Mouse (Mus musculus) lung, embryonic 15.5 days (tissue): ENCODE data around the gene Mdga1. TPM values are rescaled to one million over a fixed set of nuclear protein-coding genes. Genes with fewer than 3 reads are reported as not detected.

ENCODE experiments used
- ATAC-seq: fragments of 200-750 bp; cut with Nextera tagmentation; 2 replicates; pipeline ENCODE4 v1.8.0; 2017; ENCODE audit warnings: moderate number of reproducible peaks, borderline replicate concordance; ENCODE audit not compliant: low FRiP score, low TSS enrichment; ENCODE audit errors: extremely low read depth
- H3K27ac ChIP-seq: fragments of 300-500 bp; sonication (generic); 2 replicates; pipeline ENCODE4 v1.5.1; 2015; ENCODE audit warnings: moderate library complexity, mild to moderate bottlenecking, inconsistent platforms
- H3K27me3 ChIP-seq: fragments of 300-500 bp; sonication (generic); 2 replicates; pipeline ENCODE4 v1.6.1; 2015; ENCODE audit warnings: inconsistent platforms
- H3K36me3 ChIP-seq: fragments of 300-500 bp; sonication (generic); 2 replicates; pipeline ENCODE4 v1.6.1; 2015; ENCODE audit warnings: inconsistent platforms
- H3K4me1 ChIP-seq: fragments of 300-500 bp; sonication (generic); 2 replicates; pipeline ENCODE4 v1.6.1; 2015; ENCODE audit warnings: inconsistent platforms
- H3K4me2 ChIP-seq: fragments of 300-500 bp; sonication (generic); 2 replicates; pipeline ENCODE4 v1.6.1; 2015; ENCODE audit warnings: inconsistent platforms, mild to moderate bottlenecking, moderate library complexity
- H3K4me3 ChIP-seq: fragments of 300-500 bp; sonication (generic); 2 replicates; pipeline ENCODE4 v1.5.1; 2015; ENCODE audit warnings: mild to moderate bottlenecking, inconsistent platforms
- H3K9ac ChIP-seq: fragments of 300-500 bp; sonication (generic); 2 replicates; pipeline ENCODE4 v1.6.1; 2015; ENCODE audit warnings: inconsistent platforms
- H3K9me3 ChIP-seq: fragments of 300-500 bp; sonication (generic); 2 replicates; pipeline ENCODE4 v1.6.1; 2016; ENCODE audit warnings: inconsistent platforms
- WGBS: fragments of 180-500 bp; shearing (Covaris S2); methylation state at CpG from one replicate; pipeline ENCODE4 v1.1.7; 2015; 5-methylcytosine and 5-hydroxymethylcytosine counted together
- polyA plus RNA-seq: library from polyadenylated mRNA; unstranded; fragments of >200 nt; fragmentation: Nextera tagmentation; extraction: Ambion mirVana; gene quantifications from 2 replicates; pipeline ENCODE4 v1.2.1, GENCODE M21; 2015

The Mdga1 gene
- polyA plus RNA-seq, 1 experiment from 2014 or later: 4.2 TPM

DNA sequence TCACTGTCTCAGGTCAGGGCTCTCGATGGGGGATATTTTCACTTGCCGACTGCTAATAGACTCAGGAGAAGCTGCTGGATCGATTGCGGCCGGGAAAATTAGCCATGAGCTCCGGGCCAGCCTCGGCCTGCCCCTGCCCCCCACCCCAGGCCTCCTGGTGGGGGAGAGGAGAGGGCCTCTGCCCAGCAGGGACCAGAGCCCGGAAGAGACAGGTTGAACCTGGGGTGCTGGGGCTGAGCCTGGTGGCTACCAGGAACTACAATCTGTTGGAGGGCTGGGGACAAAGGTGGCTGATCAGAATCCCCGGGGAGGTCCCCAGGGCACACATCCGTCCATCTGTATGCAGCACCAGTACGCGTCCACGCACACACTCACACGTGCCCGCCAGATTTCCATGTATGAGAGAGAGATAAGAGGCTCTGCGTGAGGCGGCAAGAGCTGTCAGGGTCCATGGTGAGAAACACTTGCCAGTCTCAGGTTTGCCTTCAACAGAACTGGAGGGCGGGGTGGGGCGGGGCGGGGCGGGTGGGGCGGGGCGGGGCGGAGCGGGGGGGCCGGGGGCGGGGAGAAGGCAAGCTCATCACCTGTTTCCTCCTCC lies 95.7 kb downstream of the Mdga1 start:
- ATAC-seq: no peak
- WGBS: 22% methylated on average over 23 of the region's 27 CpGs
- H3K4me3 ChIP-seq: no peak overlapping the region
- no peaks in the 10 kb centered on the region for H3K36me3 ChIP-seq
- no peak overlapping the region for H3K4me2 ChIP-seq
- peaks cover 17% of the 10 kb centered on the region for H3K4me1 ChIP-seq
- H3K9me3 ChIP-seq: no peaks in the 10 kb centered on the region
- no peak overlapping the region for H3K27ac ChIP-seq
- no peaks in the 10 kb centered on the region for H3K27me3 ChIP-seq
- H3K9ac ChIP-seq: no peak overlapping the region

DNA sequence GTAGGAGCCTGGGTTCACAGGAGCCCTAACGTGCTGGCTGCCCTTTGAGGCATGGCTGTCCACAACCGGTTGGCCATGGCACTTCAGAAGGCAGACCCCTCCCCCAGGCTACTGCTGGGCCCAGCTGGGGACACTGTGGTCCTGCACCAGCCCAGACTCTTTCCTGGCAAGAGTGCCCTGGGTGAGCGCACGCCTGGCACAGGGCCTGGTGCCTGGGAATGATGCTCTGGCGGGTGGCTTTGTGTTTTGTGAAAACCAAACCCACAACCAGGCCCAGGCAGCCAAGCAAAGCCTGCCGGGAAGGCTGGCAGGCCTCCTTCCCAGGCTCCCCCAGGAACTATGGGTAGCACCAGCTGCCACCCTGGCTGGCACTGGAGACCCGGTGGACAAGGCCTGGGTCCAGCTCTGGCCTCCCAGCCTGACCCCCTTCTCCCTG lies 96.3 kb downstream of the Mdga1 start:
- Histone ChIP-seq H3K9ac (no peak overlapping the region), H3K9me3 (no peaks in the 10 kb centered on the region), H3K27me3 (no peaks in the 10 kb centered on the region), H3K27ac (no peak overlapping the region), H3K4me2 (no peak overlapping the region), H3K36me3 (no peaks in the 10 kb centered on the region), H3K4me1 (peaks cover 17% of the 10 kb centered on the region), H3K4me3 (no peak overlapping the region)
- WGBS: 60% methylated on average over 7 of the region's 7 CpGs
- no peak for ATAC-seq

DNA sequence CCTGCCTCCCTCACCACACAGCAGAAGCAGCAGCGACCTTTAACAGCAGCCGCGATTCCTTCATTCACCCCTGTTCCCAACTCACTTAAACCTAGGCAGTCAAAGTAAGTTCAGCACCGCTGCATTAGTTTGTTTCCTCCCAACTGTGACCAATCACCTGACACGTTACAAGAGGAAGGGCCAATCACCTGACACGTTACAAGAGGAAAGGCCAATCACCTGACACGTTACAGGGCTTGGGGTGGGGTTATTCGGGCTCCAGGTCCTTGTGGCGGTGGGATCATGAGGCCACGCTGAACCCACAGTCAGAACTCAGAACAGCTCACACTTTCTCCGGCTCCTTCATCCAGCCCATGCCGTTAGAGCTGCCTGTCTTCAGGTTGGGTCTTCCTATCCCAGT lies 99.6 kb downstream of the Mdga1 start:
- Histone ChIP-seq H3K9me3 (no peaks in the 10 kb centered on the region), H3K27me3 (no peaks in the 10 kb centered on the region), H3K4me1 (peaks cover 17% of the 10 kb centered on the region), H3K4me3 (no peak overlapping the region), H3K27ac (no peak overlapping the region), H3K36me3 (no peaks in the 10 kb centered on the region), H3K4me2 (no peak overlapping the region), H3K9ac (no peak overlapping the region)
- ATAC-seq: no peak
- WGBS: 40% methylated on average over 12 of the region's 12 CpGs

DNA sequence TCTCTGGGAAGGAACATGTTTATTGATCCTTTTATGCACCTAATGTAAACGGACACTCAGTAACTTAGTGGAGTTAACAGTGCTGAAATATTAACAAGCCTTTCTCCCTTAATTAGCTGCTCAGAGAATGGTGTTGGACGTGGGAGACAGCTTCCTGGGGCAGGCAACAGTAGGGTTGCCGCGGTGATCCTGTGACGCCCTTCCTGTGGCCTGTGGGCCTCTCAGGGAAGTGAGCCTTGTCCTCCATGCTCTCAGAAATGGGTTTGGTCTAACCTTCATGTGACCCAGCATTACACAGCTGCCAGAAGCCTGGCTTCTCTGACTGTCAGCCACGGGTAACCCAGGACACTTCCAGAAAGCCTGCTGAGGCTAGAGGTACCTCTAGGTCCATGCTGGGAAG lies 104.0 kb downstream of the Mdga1 start:
- 37% methylated on average over 6 of the region's 6 CpGs for WGBS
- H3K9me3 ChIP-seq: no peaks in the 10 kb centered on the region
- no peaks in the 10 kb centered on the region for H3K27me3 ChIP-seq
- H3K4me1 ChIP-seq: peaks cover 10% of the 10 kb centered on the region; the same call in 1 of the 2 replicates
- no peak overlapping the region for H3K9ac ChIP-seq
- no peak overlapping the region for H3K4me3 ChIP-seq
- no peak overlapping the region for H3K4me2 ChIP-seq
- H3K27ac ChIP-seq: no peak overlapping the region
- H3K36me3 ChIP-seq: no peaks in the 10 kb centered on the region
- 0 out of 2 replicates have a peak, but pooled peaks have one; percentile 19 for ATAC-seq

DNA sequence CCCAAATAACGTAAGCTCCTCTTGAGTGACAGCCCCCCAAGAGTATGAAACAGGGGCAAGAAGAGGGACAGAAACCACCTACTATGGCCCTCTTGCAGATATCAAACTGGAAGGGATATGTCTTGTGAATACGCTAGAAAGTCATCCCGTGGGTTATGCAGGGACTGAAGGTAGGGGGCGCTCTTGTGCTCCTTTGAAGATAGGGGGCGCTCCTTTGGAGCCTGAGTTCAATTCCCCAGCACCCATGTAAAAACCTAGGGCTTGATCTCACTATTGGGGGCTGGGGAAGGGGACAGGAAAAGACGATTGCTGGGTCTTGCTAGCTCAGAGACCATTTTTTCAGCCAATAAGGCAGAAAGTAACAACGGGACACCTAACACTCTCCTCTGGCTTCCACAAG lies 105.4 kb downstream of the Mdga1 start:
- no peak for ATAC-seq
- 53% methylated on average over 7 of the region's 7 CpGs for WGBS

DNA sequence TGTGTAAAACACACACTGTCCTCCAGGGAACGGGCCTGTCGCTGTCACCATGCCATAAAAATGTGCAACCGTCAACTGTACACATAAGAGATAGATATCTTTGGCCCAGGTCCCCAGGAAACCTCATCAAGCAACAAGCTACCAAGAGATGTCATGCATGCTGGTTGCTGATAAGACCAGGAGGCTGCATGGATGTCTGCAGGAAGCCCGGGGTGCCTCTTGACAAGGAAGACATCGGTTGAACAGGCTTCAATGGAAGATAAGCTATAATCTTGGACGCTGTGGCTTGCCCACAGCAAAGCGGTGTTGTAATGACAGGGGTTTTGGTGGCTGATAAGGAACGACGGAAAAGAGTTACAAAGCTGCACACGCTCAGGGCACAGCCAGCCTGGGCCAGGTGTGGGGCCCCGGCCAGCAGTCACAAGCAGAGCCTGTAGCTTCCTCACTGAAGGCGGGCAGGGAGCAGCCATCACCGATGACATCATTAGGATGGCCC lies 110.1 kb downstream of the Mdga1 start:
- peak; percentile 15; the same call in 1 of the 2 replicates for ATAC-seq
- no peak overlapping the region for H3K4me3 ChIP-seq
- peaks cover 26% of the 10 kb centered on the region for H3K4me1 ChIP-seq
- WGBS: 48% methylated on average over 13 of the region's 13 CpGs
- H3K4me2 ChIP-seq: no peak overlapping the region
- H3K27ac ChIP-seq: peak overlapping the region; percentile 22; the same call in 1 of the 2 replicates
- H3K9me3 ChIP-seq: no peaks in the 10 kb centered on the region
- no peaks in the 10 kb centered on the region for H3K36me3 ChIP-seq
- no peaks in the 10 kb centered on the region for H3K27me3 ChIP-seq
- H3K9ac ChIP-seq: no peak overlapping the region

More for the DNA sequence above, 105.4 kb downstream of the Mdga1 start:
- Histone ChIP-seq H3K36me3 (no peaks in the 10 kb centered on the region), H3K4me1 (peaks cover 9% of the 10 kb centered on the region; the same call in 1 of the 2 replicates), H3K9me3 (no peaks in the 10 kb centered on the region), H3K4me2 (no peak overlapping the region), H3K27ac (no peak overlapping the region), H3K27me3 (no peaks in the 10 kb centered on the region), H3K4me3 (no peak overlapping the region), H3K9ac (no peak overlapping the region)

DNA sequence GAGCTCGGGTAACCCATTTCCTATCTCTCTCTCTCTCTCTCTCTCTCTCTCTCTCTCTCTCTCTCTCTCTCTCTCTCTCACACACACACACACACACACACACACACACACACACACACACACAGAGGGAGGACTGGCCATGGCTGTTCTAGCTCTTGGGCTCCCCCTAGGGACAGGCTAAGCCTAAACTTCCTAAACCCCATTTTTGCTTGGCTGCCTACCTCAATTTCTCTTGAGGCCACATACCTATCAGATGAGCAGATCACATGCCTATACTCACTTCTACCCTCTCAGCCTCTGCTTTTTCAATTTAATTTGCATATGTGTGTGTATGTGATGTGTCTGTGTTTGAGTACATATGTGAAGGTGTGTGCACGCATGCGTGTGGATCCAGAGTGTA lies 111.1 kb downstream of the Mdga1 start:
- Histone ChIP-seq H3K27me3 (no peaks in the 10 kb centered on the region), H3K9ac (no peak overlapping the region), H3K9me3 (no peaks in the 10 kb centered on the region), H3K4me3 (no peak overlapping the region), H3K4me1 (peaks cover 28% of the 10 kb centered on the region), H3K4me2 (no peak overlapping the region), H3K27ac (no peak overlapping the region), H3K36me3 (no peaks in the 10 kb centered on the region)
- no peak for ATAC-seq
- 84% methylated on average over 3 of the region's 3 CpGs for WGBS

DNA sequence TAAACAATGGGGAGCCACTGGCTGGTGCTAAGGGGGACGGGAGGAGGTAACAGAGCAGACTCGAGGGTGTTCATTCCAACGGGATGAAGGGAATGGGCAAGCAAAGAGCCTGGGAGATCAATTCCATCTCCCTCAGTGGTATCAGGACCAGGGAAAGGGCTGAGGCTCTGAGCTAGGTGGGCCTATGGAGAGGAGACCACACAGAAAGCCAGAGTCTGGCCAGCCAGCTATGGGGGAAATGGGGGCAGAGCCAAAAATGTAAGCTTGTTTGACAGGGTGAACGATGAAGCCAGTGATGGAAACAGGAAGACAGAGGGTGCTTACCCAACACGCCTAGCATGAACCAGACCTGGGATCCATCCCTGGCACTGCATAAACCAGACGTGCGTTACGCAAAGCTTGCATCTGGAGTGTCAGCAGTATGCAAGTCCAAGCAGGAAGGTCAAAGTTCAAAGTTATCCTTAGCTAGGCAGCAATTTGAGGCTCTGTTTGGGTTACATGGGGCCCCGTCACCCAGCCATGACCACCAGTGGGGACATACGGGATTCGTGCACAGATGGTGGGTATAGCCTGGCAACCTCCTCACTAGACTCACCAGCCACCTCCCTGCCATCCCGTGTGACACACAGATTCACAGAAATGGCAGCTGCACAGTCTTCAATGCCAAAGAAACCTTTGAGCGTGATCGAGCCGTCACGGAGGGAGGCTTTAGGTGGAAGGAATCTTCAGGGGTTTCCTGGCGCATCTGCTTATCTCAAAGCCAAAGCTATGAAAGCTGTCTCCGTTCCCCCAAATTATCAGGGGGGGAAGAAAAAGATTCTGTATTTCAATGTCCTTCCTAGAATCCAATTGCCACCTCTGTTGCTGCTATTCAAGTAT lies 113.9 kb downstream of the Mdga1 start:
- H3K4me1 ChIP-seq: peaks cover 45% of the 10 kb centered on the region
- peaks cover 8% of the 10 kb centered on the region; the same call in 1 of the 2 replicates for H3K27me3 ChIP-seq
- peak; percentile 85 for ATAC-seq
- peak overlapping the region; percentile 57 for H3K27ac ChIP-seq
- H3K4me2 ChIP-seq: no peak overlapping the region
- H3K9me3 ChIP-seq: no peaks in the 10 kb centered on the region
- no peak overlapping the region for H3K9ac ChIP-seq
- no peaks in the 10 kb centered on the region for H3K36me3 ChIP-seq
- H3K4me3 ChIP-seq: no peak overlapping the region
- 33% methylated on average over 18 of the region's 18 CpGs for whole genome bisulfite sequencing

DNA sequence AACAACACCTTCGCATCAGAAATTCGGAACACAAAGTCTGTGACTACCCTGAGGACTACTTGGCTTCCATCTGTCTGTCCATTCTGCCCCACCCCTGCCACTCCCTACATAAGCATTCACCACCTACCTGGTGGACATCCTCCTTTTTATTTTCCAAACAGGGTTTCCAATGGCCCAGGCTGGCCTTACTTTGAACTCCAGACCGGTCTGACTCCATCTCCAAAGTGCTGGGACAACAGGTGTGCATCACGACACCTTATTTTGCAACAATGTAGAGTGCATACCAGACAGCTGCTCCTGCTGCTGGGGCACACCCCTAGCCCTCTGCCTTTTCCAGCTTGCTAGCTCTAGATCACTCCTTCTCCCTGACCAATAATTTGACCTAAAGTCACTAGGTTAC lies 115.1 kb downstream of the Mdga1 start:
- Histone ChIP-seq H3K4me1 (peaks cover 42% of the 10 kb centered on the region), H3K4me2 (no peak overlapping the region), H3K27me3 (peaks cover 8% of the 10 kb centered on the region; the same call in 1 of the 2 replicates), H3K36me3 (no peaks in the 10 kb centered on the region), H3K4me3 (no peak overlapping the region), H3K27ac (no peak overlapping the region), H3K9me3 (no peaks in the 10 kb centered on the region), H3K9ac (no peak overlapping the region)
- 91% methylated on average over 4 of the region's 4 CpGs for WGBS
- ATAC-seq: no peak

DNA sequence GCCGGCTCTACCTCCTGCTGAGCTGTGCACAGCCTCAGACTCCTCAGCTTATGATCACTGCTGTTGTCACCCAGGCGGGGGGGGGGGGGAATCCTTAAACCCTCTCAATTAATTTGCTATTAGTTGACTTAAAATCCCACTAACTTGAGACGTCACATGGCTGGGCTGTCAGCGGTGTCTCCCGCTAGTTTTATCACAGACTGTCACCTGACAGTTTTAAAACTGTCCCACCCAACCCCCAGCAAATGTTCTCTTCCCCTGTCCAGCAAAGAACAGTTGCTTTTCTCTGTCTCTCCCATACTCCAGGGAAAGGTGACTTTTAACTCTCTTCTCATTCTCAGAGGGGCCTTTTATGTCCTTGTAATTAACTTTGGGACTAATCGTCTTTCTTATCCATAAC lies 115.5 kb downstream of the Mdga1 start:
- H3K36me3 ChIP-seq: no peaks in the 10 kb centered on the region
- WGBS: 58% methylated on average over 6 of the region's 6 CpGs
- no peak overlapping the region for H3K4me2 ChIP-seq
- H3K4me1 ChIP-seq: peaks cover 38% of the 10 kb centered on the region
- H3K9me3 ChIP-seq: no peaks in the 10 kb centered on the region
- H3K27me3 ChIP-seq: peaks cover 8% of the 10 kb centered on the region; the same call in 1 of the 2 replicates
- no peak overlapping the region for H3K4me3 ChIP-seq
- H3K27ac ChIP-seq: no peak overlapping the region
- no peak for ATAC-seq
- no peak overlapping the region for H3K9ac ChIP-seq

DNA sequence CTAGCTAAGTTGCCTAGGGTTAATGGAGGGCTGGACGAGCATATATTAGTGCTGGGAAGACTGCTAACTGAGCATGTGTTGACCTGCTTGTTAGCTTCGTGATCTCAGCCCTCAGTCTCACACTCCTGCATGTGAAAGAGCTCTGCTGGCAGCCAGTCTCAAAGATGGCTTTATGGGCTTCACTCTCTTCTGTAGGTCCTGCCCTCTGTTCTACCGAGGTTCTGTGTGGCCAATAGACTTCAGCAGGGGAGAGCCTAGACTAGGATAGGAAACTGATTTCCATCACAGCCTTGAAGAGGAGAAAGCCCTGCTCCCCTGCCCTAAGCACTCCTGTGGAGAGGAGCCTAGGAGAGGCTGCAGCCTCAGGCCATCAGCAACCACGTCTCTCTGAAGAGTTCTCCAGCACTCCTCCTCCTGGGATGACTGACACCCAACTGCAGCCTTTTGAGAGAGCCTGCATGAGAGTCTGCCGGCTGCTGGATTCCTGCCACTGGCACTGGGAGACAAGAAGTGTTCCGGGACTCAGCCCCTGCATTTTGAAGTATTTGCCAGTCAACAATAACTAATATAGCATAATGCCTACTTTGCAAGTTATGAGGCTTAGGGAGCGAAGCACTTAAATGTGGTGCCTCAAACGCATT lies 116.9 kb downstream of the Mdga1 start:
- Histone ChIP-seq H3K9me3 (no peaks in the 10 kb centered on the region), H3K4me2 (no peak overlapping the region), H3K27me3 (peaks cover 8% of the 10 kb centered on the region; the same call in 1 of the 2 replicates), H3K9ac (no peak overlapping the region), H3K4me3 (no peak overlapping the region), H3K27ac (no peak overlapping the region), H3K36me3 (no peaks in the 10 kb centered on the region), H3K4me1 (peaks cover 37% of the 10 kb centered on the region)
- ATAC-seq: no peak
- WGBS: 34% methylated on average over 8 of the region's 8 CpGs
